Mouse (Mus musculus) ES-Bruce4 (cell line): ENCODE measurements at regions not wholly inside any gene's neighbourhood (a gene's known extent, or its start where the extent isn't known, plus 50 kb on each side); places are given as distances from the start of the nearest gene placed in this dataset.

Experiments
- H3K27ac ChIP-seq: 2 replicates; pipeline ENCODE4 v1.5.1; 2012; ENCODE audit warnings: low read length, inconsistent platforms; ENCODE audit not compliant: insufficient read depth
- H3K27me3 ChIP-seq: 2 replicates; pipeline ENCODE4 v1.6.1; 2012; ENCODE audit warnings: mild to moderate bottlenecking, low read length, inconsistent platforms; ENCODE audit not compliant: control insufficient read depth, poor library complexity, insufficient read depth, severe bottlenecking
- H3K36me3 ChIP-seq: 2 replicates; pipeline ENCODE4 v1.6.1; 2012; ENCODE audit warnings: inconsistent platforms, mild to moderate bottlenecking, low read length, moderate library complexity; ENCODE audit not compliant: control insufficient read depth, poor library complexity, insufficient read depth, severe bottlenecking
- H3K4me1 ChIP-seq: one replicate; pipeline ENCODE4 v1.8.1; 2011; ENCODE audit warnings: low read length; ENCODE audit not compliant: control insufficient read depth, insufficient read depth
- H3K4me3 ChIP-seq: 2 replicates; pipeline ENCODE4 v1.5.1; 2011; ENCODE audit warnings: low read depth, mild to moderate bottlenecking, low read length
- H3K9ac ChIP-seq: 2 replicates; pipeline ENCODE4 v1.6.1; 2012; ENCODE audit warnings: low read depth, mild to moderate bottlenecking, inconsistent platforms; ENCODE audit not compliant: poor library complexity, severe bottlenecking
- H3K9me3 ChIP-seq: replicated peaks from 2 replicates; pipeline ENCODE4 v1.6.1; 2012; ENCODE audit warnings: mild to moderate bottlenecking, low read length, inconsistent platforms; ENCODE audit not compliant: control insufficient read depth, poor library complexity, insufficient read depth, severe bottlenecking
- CTCF ChIP-seq: IDR thresholded peaks from one replicate; pipeline ENCODE4 v1.8.1; 2011; ENCODE audit warnings: low read depth, low read length
- EP300 ChIP-seq: IDR thresholded peaks from 2 replicates; pipeline ENCODE4 v1.6.1; 2011; ENCODE audit warnings: low read depth, low read length; ENCODE audit not compliant: insufficient read depth
- POLR2A ChIP-seq: IDR thresholded peaks from one replicate; pipeline ENCODE4 v1.8.1; 2011; ENCODE audit warnings: low read length; ENCODE audit not compliant: insufficient read depth

DNA sequence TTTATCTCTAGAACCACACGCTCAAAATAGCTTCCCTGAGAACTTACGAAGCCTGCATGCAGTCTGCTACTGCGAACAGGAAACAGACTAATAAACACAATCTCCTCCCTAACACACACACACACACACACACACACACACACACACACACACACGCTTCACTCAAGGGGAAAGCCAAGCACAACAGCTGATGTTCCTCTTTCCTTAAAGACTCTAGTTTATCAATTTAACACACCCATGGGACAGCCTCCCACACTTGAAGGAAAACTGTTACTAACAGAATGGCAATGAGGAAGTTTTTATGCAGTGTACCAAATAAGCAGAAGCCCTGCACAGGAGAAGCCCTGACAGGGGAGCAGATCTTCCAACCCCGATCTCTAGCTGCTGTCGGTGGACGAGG, 177.3 kb downstream of the Rybp start:
- Histone ChIP-seq H3K9me3 (no peaks in the 10 kb centered on the region), H3K27me3 (no peaks in the 10 kb centered on the region), H3K27ac (no peak overlapping the region), H3K4me1 (no peaks in the 10 kb centered on the region), H3K4me3 (no peak overlapping the region), H3K36me3 (no peaks in the 10 kb centered on the region), H3K9ac (no peak overlapping the region)
- TF ChIP-seq CTCF (no peak), EP300 (no peak), POLR2A (no peak)

DNA sequence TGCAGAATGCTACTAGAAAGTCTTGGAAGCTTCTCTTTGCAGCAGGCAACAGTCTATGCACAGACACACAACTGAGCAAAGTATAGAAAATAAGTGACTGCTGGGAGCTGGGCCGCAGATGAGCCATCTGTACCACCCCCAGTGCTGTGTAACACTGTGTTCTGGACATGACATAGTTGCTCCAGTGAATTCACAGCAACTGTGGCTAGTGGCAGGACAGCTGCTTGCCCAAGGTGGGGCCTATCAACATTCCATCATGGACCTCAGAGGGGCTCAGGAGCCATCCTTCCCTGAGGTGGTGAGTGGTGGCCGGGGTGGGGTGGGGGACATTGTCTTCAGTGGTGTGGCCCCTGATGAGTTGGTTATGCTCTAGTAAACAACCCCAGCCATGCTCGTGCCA, 177.9 kb downstream of the Rybp start:
- Histone ChIP-seq H3K4me3 (no peak overlapping the region), H3K9me3 (no peaks in the 10 kb centered on the region), H3K27me3 (no peaks in the 10 kb centered on the region), H3K27ac (no peak overlapping the region), H3K4me1 (no peaks in the 10 kb centered on the region), H3K9ac (no peak overlapping the region), H3K36me3 (no peaks in the 10 kb centered on the region)
- no peak for TF ChIP-seq POLR2A
- TF ChIP-seq EP300 = no peak
- no peak for TF ChIP-seq CTCF

DNA sequence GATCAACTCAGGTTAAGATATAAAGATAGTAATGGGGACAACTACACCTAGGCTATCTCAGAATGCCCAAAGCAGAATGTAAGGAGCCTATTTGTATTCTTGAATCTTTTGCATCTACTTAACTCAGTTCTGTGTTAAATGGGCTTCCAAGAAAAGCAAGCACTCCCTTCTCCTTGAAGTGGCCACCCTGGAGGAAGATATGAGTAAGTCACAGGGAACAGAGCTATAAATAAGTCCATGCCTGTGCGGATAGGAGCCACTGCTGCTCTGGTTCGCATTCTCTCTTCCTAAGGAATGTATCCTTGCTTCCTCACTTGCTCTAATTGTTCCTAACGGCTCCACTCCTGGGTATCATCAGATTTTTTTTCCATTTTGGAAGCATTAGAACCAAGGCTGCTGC, 179.8 kb downstream of the Rybp start:
- no peak for TF ChIP-seq CTCF
- no peak for TF ChIP-seq EP300
- no peak for TF ChIP-seq POLR2A
- H3K9me3 ChIP-seq = no peaks in the 10 kb centered on the region
- no peak overlapping the region for H3K9ac ChIP-seq
- H3K4me3 ChIP-seq = no peak overlapping the region
- H3K4me1 ChIP-seq = no peaks in the 10 kb centered on the region
- no peaks in the 10 kb centered on the region for H3K36me3 ChIP-seq
- no peak overlapping the region for H3K27ac ChIP-seq
- H3K27me3 ChIP-seq = no peaks in the 10 kb centered on the region

DNA sequence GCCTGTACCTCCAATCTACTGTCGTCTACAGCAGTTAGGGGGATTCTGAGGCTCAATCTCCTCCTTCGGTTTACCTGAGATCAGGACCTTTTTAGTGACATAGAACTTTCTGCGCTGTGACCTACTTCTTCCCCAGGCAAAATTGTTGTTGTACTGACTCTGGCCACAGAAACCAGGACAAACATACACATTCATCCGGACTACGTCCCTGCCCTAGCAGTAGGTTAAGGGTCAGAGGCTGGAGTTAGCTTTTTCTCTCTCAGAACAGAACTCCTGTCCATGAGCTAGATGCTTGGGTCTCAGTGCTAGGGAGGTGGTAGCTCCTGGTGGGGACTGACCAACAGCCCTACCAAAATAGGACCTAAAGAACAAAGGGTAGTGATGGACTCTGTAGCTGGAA, 180.2 kb downstream of the Rybp start:
- Histone ChIP-seq H3K27me3 (no peaks in the 10 kb centered on the region), H3K4me3 (no peak overlapping the region), H3K36me3 (no peaks in the 10 kb centered on the region), H3K27ac (no peak overlapping the region), H3K9ac (no peak overlapping the region), H3K9me3 (no peaks in the 10 kb centered on the region), H3K4me1 (no peaks in the 10 kb centered on the region)
- TF ChIP-seq EP300 (no peak), CTCF (no peak)

DNA sequence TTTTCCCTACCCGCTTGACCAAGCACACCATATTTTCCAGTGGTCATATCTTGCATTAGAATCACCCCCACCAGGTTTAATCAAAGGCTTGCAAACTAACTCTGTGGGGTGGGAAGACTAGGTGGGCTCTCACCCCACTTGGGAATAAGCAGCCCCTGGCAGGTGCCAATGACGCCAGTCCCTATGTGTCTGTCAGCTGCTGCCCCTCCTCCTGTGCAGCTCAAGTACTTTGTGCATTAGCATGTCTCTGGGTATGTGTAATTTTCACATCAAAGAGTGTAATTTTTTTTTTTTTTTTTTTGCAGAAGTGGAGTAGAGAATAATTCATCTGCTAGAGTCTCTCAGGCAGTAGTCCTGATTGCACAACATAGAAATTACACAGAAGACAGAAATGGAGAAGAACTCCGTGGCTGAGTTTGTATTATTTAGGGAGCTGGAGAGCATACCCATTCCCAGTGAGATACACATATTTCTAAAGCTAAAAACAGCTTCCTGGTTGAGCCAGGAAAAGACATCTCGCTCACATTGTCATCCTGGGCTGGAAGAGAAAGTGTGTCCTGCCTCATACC, 186.6 kb downstream of the Rybp start:
- Histone ChIP-seq H3K9me3 (no peaks in the 10 kb centered on the region), H3K36me3 (no peaks in the 10 kb centered on the region), H3K27ac (no peak overlapping the region), H3K9ac (no peak overlapping the region), H3K27me3 (no peaks in the 10 kb centered on the region), H3K4me1 (no peaks in the 10 kb centered on the region), H3K4me3 (no peak overlapping the region)
- no peak for TF ChIP-seq EP300
- no peak for TF ChIP-seq CTCF
- TF ChIP-seq POLR2A = no peak

DNA sequence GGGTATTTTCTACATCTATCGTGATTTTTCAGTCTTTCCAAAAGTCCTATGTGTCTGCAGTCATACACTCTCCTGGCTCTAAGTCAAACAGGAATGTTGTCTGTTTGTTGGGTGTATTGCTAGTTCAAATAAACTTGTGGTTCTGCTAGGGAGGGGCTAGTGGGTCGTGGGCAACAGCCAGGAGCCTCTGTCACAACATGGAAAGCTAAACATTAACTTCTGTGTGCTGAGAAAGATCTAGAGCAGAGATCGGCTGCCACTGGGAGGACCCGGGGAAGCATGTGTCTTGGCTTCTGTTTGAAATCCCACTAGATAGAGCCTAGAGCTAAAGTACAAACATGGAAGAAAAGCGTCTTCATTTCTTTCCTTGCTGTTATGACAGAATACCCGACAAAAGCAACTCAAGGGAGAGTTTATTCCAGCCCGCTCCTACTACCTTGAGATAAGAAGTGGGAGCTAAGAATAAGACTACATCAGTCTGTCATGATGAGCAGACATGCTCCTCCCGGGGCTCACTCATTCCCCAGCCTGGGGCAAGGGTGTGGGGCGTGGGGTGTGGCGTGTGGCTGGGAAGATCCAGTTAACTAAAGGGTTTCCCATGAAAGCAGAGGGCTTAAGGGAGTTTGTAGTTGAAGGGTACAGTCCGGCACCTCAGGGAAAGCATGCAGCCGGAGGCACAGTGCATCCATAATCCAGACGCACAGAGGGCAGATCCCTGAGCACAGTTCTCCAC, 190.7 kb downstream of the Rybp start:
- no peaks in the 10 kb centered on the region for H3K27me3 ChIP-seq
- H3K9ac ChIP-seq = no peak overlapping the region
- H3K27ac ChIP-seq = no peak overlapping the region
- no peaks in the 10 kb centered on the region for H3K9me3 ChIP-seq
- no peaks in the 10 kb centered on the region for H3K36me3 ChIP-seq
- H3K4me1 ChIP-seq = no peaks in the 10 kb centered on the region
- no peak for TF ChIP-seq EP300
- no peak for TF ChIP-seq CTCF
- TF ChIP-seq POLR2A = no peak
- H3K4me3 ChIP-seq = no peak overlapping the region
